Mouse (Mus musculus): ENCODE measurements around the gene Dtd1. TPM values are rescaled to one million over a fixed set of nuclear protein-coding genes. Genes with fewer than 3 reads are reported as not detected.

Dtd1 gene
- total and polyA plus RNA-seq, 2 experiments from 2014 or later, result 98.2 to 161 TPM

DNA sequence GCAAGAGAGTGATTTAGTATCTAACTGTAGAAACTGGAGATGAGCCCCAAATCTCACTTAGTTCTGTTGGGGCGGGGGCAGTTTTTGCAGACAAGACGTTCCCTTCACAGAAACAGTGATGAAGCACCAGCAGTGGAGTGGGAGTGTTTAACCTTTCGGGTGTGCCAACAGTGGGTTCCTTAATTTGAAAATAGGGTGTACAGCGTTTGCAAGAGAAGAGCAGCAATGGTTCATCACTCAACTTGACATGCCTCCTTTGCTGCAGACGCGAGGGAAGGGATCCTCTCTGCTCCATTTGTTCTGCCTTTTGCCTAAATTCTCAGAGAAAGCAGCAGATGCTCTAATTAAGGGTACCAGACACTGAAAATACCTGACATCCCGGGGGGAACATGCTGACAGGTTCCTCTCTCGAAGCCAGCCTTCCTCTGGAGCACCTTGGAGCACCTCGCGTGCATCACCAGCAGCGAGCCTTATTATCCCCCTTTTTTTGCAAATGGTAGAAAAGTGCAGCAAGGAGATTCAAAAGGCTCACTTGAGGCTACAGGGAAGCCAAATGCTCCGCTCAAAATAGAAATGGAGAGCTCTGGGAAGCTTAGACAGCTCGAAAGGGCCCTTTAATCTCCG lies 192.1 kb downstream of the Dtd1 start:
- H3K4me2 ChIP-seq (ENCODE audit: low read depth), result no peak overlapping the region
- no peak overlapping the region for H3K9ac ChIP-seq
- H3K9me3 ChIP-seq (ENCODE audit: low read length), result no peaks in the 10 kb centered on the region
- 81% methylated on average over 14 of the region's 14 CpGs for WGBS
- H3K36me3 ChIP-seq (ENCODE audit: insufficient read depth), result no peaks in the 10 kb centered on the region
- no peak for TF ChIP-seq CTCF (IDR thresholded peaks at IDR 0.05; ENCODE audit: low read depth)
- H3K4me1 ChIP-seq (ENCODE audit: insufficient read depth), result no peaks in the 10 kb centered on the region
- ATAC-seq (no peak), DNase-seq (no peak)
- no peak overlapping the region for H3K27ac ChIP-seq (ENCODE audit: low read depth, low read length)
- H3K4me3 ChIP-seq (ENCODE audit: low read depth, low read length), result no peak overlapping the region
- no peaks in the 10 kb centered on the region for H3K27me3 ChIP-seq (ENCODE audit: insufficient read depth, low read length)

DNA sequence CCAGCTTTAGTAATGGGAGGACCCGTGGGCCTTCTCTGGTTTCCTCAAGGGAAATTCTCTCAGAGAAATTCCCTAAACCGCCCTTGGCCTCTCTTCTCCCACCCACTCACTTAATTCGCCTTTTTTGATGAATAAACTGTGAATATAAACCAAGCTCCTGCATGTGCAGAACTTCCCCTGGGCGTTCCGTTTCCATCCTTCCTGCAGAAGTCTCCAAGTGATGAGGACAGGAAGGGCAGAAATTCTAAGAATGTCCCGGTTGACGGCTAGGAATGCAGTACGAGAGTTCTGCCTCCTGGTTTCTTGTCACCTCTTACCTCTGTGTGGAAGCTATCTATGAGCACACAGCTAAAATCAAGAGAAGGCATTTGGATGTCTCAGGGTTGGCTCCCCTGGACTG lies 197.8 kb downstream of the Dtd1 start:
- Histone ChIP-seq H3K4me2 (ENCODE audit: low read depth) (no peak overlapping the region), H3K36me3 (ENCODE audit: insufficient read depth) (no peaks in the 10 kb centered on the region), H3K9ac (no peak overlapping the region), H3K4me1 (ENCODE audit: insufficient read depth) (no peaks in the 10 kb centered on the region), H3K27me3 (ENCODE audit: insufficient read depth, low read length) (no peaks in the 10 kb centered on the region), H3K4me3 (ENCODE audit: low read depth, low read length) (no peak overlapping the region), H3K27ac (ENCODE audit: low read depth, low read length) (no peak overlapping the region), H3K9me3 (ENCODE audit: low read length) (no peaks in the 10 kb centered on the region)
- TF ChIP-seq CTCF (IDR thresholded peaks at IDR 0.05; ENCODE audit: low read depth), result no peak
- WGBS, result 85% methylated on average over 8 of the region's 8 CpGs
- DNase-seq (no peak), ATAC-seq (no peak)

DNA sequence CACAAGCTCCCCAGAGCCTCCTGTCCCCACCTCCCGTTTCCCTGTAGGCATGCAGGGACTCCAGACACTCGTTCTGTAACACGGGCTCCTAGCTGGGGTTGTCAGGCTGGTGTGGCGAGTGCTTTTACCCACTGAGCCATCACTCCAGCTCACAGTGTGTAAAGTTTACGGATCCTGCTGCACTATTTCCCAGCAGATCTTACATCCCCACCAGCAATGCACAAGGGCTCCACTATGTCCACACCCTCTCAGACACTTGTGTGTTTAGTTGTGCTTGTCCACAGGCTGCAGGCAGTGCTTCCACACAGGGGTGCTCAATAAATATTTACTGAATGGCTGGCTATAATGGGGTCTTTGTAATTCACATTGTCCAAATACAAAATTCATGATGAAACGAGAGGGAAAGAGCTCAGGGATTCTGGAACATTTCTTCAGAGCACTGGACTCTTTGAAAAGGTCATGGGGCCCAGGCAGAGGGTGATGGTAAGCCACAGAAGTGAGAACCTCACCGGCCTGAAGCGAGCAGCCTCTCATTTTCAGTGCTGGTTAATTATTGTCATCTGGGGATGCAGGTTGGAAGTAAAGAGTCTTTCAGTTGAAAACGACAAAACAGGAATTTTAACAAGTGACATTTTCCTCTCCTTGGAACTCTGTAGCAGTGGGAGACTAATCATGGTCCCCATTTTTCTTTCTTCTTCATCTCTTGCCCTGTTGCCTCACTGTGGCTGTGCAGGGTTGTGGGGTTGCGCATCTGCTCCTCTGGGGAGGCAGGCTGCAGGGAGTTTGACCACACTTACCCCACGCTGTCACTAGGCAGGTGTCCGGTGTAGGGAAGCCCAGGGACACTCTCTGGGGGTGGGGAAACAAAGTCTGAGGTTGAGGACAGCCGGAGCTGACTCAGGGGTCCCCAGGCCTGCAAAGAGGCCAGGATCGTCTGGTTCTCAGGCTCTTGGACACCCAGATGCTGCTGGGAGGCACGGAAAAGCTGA lies 208.4 kb downstream of the Dtd1 start:
- H3K27ac ChIP-seq (ENCODE audit: low read depth, low read length), result no peak overlapping the region
- no peak overlapping the region for H3K4me2 ChIP-seq (ENCODE audit: low read depth)
- H3K36me3 ChIP-seq (ENCODE audit: insufficient read depth), result no peaks in the 10 kb centered on the region
- no peak for TF ChIP-seq CTCF (IDR thresholded peaks at IDR 0.05; ENCODE audit: low read depth)
- H3K9ac ChIP-seq, result no peak overlapping the region
- no peak for DNase-seq
- H3K27me3 ChIP-seq (ENCODE audit: insufficient read depth, low read length), result no peaks in the 10 kb centered on the region
- no peaks in the 10 kb centered on the region for H3K4me1 ChIP-seq (ENCODE audit: insufficient read depth)
- H3K9me3 ChIP-seq (ENCODE audit: low read length), result no peaks in the 10 kb centered on the region
- WGBS, result 59% methylated on average over 15 of the region's 15 CpGs
- ATAC-seq, result no peak
- H3K4me3 ChIP-seq (ENCODE audit: low read depth, low read length), result no peak overlapping the region

Small RNAs within 50 kb of the gene (microRNA-seq; reads per million reads assigned to microRNA genes)
- gene Gm24823, result 0 reads per million in 2 experiments

Other genes starting within 250 kb of the Dtd1 start
- 17.0 and 28.6 TPM in 2 replicates for gene Kat14, start 230.9 kb upstream of the Dtd1 start, total RNA-seq (2014; rRNA removed)
- gene Kat14, start 230.9 kb upstream of the Dtd1 start, polyA plus RNA-seq (2015; fragmentation: Nextera tagmentation; extraction: Ambion mirVana), result 15.4 and 20.4 TPM in 2 replicates
- gene Pet117, start 230.9 kb upstream of the Dtd1 start, total RNA-seq (2014; rRNA removed), result not detected in 2 replicates
- gene Pet117, start 230.9 kb upstream of the Dtd1 start, polyA plus RNA-seq (2015; fragmentation: Nextera tagmentation; extraction: Ambion mirVana), result 0.84 and 2.3 TPM in 2 replicates
- gene Dzank1, start 72.5 kb upstream of the Dtd1 start, total RNA-seq (2014; rRNA removed), result 11.5 and 15.0 TPM in 2 replicates
- 6.6 and 9.2 TPM in 2 replicates for gene Dzank1, start 72.5 kb upstream of the Dtd1 start, polyA plus RNA-seq (2015; fragmentation: Nextera tagmentation; extraction: Ambion mirVana)
- gene Polr3f, start 72.2 kb upstream of the Dtd1 start, total RNA-seq (2014; rRNA removed), result 30.2 and 39.0 TPM in 2 replicates
- gene Polr3f, start 72.2 kb upstream of the Dtd1 start, polyA plus RNA-seq (2015; fragmentation: Nextera tagmentation; extraction: Ambion mirVana), result 15.4 and 20.2 TPM in 2 replicates
- gene Rbbp9, start 49.0 kb upstream of the Dtd1 start, total RNA-seq (2014; rRNA removed), result 20.7 and 21.6 TPM in 2 replicates
- 30.3 and 38.0 TPM in 2 replicates for gene Rbbp9, start 49.0 kb upstream of the Dtd1 start, polyA plus RNA-seq (2015; fragmentation: Nextera tagmentation; extraction: Ambion mirVana)
- 57.2 and 64.3 TPM in 2 replicates for gene Sec23b, start 43.7 kb upstream of the Dtd1 start, total RNA-seq (2014; rRNA removed)
- 50.8 and 56.7 TPM in 2 replicates for gene Sec23b, start 43.7 kb upstream of the Dtd1 start, polyA plus RNA-seq (2015; fragmentation: Nextera tagmentation; extraction: Ambion mirVana)
- gene Smim26, start 5.8 kb upstream of the Dtd1 start, total RNA-seq (2014; rRNA removed), result 22.7 and 60.6 TPM in 2 replicates
- 71.3 and 86.1 TPM in 2 replicates for gene Smim26, start 5.8 kb upstream of the Dtd1 start, polyA plus RNA-seq (2015; fragmentation: Nextera tagmentation; extraction: Ambion mirVana)
- gene Scp2d1, start 223.8 kb downstream of the Dtd1 start, total RNA-seq (2014; rRNA removed), result 0.43 TPM in 1 of 2 replicates, not detected in the other
- gene Scp2d1, start 223.8 kb downstream of the Dtd1 start, polyA plus RNA-seq (2015; fragmentation: Nextera tagmentation; extraction: Ambion mirVana), result not detected in 2 replicates